Mouse (Mus musculus) thymus, postnatal 14 days (tissue): ENCODE data around the gene Taf12.
"Not testable (repeated sequence)": the region's sequence is repeated elsewhere in the genome, so short reads cannot be mapped to it uniquely, and the experiment has no call there.

ENCODE experiments used
- DNase-seq: peaks from one replicate; pipeline ENCODE4 v3.0.0; 2021

The Taf12 gene

GRCm38 (mm10) chr4:132273166-132273565 lies 1.0 kb upstream of the Taf12 start:
- no peak for DNase-seq

- DNase-seq: no peak
Observed at GRCm38 (mm10) chr4:132275949-132276348, 1.8 kb downstream of the Taf12 start.

- not testable (repeated sequence) for DNase-seq
Observed at GRCm38 (mm10) chr4:132288840-132289239, 14.7 kb downstream of the Taf12 start.

- no peak for DNase-seq
Observed at GRCm38 (mm10) chr4:132291056-132291455, 16.9 kb downstream of the Taf12 start.

- no peak for DNase-seq
Observed at GRCm38 (mm10) chr4:132291624-132292335, 17.6 kb downstream of the Taf12 start.

- no peak for DNase-seq
Observed at GRCm38 (mm10) chr4:132292988-132293387, 18.8 kb downstream of the Taf12 start.

- DNase-seq: no peak
Observed at GRCm38 (mm10) chr4:132293682-132294240, 19.6 kb downstream of the Taf12 start.

- no peak for DNase-seq
Observed at GRCm38 (mm10) chr4:132295696-132296390, 21.7 kb downstream of the Taf12 start.

- DNase-seq: no peak
Observed at GRCm38 (mm10) chr4:132299849-132300248, 25.7 kb downstream of the Taf12 start.

- no peak for DNase-seq
Observed at GRCm38 (mm10) chr4:132301486-132301885, 27.3 kb downstream of the Taf12 start.

GRCm38 (mm10) chr4:132301965-132302938 lies 28.1 kb downstream of the Taf12 start:
- no peak for DNase-seq

GRCm38 (mm10) chr4:132302939-132303479 lies 28.8 kb downstream of the Taf12 start, which contains the start of gene Rab42:
Gene Rab42, minus strand, starts transcription at chr4:132303385.
- peak; percentile 68 for DNase-seq

- DNase-seq: not testable (repeated sequence)
Observed at GRCm38 (mm10) chr4:132303484-132303883, 29.3 kb downstream of the Taf12 start.

- DNase-seq: no peak
Observed at GRCm38 (mm10) chr4:132305276-132305675, 31.1 kb downstream of the Taf12 start.

- DNase-seq: no peak
Observed at GRCm38 (mm10) chr4:132306004-132306403, 31.8 kb downstream of the Taf12 start.

- peak; percentile 92 for DNase-seq
Observed at GRCm38 (mm10) chr4:132308437-132309139, 34.4 kb downstream of the Taf12 start.

GRCm38 (mm10) chr4:132309140-132309848 lies 35.1 kb downstream of the Taf12 start:
- peak; percentile 21 for DNase-seq

GRCm38 (mm10) chr4:132309849-132310472 lies 35.8 kb downstream of the Taf12 start:
- peak; percentile 83 for DNase-seq

- DNase-seq: no peak
Observed at GRCm38 (mm10) chr4:132311209-132311608, 37.0 kb downstream of the Taf12 start.

GRCm38 (mm10) chr4:132311801-132312200 lies 37.6 kb downstream of the Taf12 start:
- DNase-seq: no peak

- DNase-seq: no peak
Observed at GRCm38 (mm10) chr4:132312627-132313026, 38.5 kb downstream of the Taf12 start.
